Mouse (Mus musculus) kidney, postnatal 36 days (tissue): ENCODE measurements around the gene Thrb.
A peak's percentile ranks its signal among the peaks of the same experiment; 100 is the strongest.

Experiments
- DNase-seq, 2 experiments: peaks; one replicate each; pipeline ENCODE4 v3.0.0; 2021 to 2022; ENCODE audit warnings: mixed read lengths in 2 of 2

Gene Thrb

DNA sequence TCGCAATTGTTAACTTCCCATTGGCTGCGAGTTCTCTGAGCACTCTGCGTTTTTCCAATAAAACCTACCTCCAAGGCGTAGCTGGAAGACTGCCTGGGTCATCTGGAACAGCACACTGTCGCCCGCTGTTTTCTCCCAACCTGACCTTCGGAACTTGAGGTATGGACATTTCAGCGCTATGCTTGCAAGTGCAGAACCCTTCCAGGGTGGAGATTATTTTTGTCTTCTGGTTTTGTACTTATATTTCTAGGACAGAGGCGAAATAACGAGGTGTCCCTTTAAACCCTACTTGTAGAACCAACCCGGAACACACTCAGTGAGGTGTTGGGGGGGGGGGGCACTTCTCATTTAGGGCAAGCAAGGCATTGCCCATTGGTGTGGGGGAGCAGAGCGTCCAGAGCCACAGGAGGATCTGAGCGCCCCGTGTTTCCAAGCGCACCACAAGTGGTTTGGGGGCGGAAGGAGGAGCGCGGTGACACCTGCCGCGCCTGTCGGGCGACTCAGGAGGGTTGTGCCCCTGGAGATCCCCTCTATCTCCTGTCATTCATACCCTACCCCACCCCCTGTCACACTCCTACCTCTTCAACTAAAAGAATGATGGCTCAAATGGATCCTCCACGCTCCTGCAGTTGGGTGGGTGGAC lies at the start of gene Thrb:
Thrb (plus strand) TSS at position 576 of the 643 bp plus-strand sequence.
- peak; percentile 69 to 72 for DNase-seq

DNA sequence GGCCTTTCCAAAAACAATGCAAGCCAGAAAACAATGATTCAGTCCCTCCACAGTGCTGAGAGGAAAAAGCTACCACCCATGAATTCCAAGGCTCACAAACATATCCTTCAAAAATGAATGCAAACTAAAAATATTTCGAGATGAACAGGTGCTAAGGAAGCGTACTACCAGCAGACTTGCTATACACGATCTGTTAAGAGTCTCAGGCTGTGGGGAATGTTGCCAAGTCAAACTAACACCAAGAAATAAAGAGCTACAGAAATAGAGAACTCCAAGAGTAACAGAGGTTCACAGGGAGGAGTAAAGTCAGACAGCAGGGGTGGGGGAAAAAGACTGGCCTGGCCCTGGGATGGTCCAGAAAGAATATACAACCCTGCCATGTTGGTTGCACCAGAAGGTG lies 38.4 kb upstream of the Thrb start:
- DNase-seq = no peak

DNA sequence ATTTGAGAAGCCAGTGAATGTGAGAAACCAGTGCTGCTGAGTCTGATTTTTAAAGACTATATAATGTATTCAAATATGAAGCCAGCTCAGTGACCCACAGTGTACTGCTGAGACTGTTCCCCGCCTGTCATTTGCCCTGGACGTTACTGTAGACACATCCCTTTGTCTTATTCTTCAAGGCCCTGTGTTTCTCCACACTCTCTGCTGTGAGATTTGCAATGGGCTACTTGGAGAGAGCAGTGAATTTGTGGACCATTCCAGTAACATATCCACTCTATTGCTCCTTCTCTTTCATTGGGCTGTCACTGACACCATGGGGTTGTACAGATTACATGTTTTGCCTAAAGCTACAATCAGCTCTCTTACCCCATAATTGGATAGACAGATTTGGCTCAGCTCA lies 36.1 kb upstream of the Thrb start:
- DNase-seq = no peak

DNA sequence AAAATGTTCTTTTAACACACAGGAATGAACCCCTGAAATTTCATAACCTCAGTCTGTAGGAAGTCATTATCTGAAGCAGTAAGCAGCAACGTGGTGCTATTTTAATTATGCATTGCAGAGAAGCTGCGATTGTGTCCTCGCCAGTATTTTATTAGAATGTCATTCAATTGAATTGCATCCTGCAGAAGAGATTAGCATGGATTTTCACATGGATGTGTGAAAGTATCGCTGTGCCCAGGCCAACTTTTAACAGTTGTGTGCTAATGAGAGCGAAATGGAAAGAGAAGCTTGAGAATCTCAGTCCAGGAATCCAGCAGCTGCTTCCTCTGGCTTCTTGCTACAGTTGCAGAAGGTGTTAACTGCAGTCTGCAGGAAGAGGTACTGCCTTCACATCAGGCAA lies 30.8 kb upstream of the Thrb start:
- no peak for DNase-seq

DNA sequence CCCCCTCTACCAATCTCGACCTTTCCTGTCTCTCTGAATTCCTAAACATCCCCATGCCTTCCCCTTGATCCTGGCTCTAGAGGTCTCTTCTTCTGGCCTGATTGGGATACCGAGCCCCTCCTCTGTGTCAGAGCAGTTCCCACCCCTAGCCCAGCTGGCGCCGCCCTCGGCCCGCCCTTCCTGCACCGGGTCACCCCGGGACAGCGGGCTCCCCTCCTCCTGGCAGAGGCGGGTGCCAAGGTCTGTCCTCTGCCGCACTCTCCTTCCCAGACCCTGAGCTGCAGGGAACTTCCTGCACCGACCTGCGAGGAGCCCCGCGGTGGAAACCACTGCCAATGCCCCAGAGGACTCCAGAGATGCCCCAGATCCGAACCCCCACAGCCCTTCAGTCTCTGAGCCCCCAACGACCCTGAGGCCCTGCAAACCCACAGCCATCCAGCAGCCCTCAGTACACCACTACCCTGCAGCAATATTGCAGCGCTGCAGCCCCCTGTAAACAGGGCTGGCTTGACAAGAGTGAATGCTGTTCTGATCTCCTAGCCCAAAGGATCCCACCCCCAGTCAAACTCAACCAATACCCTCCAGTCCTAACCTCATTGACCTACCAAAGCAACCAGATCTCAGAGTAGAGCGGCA lies 27.1 kb upstream of the Thrb start:
- peak; percentile 87 to 91 for DNase-seq

DNA sequence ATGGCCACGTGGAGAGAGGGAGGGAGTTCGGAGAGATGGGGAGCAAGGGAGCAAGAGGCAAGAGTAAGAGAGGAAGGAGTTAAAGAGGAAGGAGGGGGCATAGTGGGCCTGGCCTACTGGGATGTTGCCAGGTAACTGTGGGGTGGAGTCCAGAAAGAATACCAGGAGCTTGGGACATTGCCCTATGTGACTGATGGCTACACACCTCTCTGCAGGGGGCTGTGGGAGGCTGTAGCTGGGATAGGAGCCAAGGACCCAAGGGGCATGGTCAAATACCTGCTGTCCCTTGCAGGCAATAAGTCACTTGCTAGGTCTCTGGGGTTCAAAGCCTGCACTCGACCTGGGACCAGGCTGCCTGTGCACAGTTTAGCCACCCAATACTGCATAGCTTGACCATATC lies 23.1 kb upstream of the Thrb start:
- peak; percentile 80 to 82 for DNase-seq

DNA sequence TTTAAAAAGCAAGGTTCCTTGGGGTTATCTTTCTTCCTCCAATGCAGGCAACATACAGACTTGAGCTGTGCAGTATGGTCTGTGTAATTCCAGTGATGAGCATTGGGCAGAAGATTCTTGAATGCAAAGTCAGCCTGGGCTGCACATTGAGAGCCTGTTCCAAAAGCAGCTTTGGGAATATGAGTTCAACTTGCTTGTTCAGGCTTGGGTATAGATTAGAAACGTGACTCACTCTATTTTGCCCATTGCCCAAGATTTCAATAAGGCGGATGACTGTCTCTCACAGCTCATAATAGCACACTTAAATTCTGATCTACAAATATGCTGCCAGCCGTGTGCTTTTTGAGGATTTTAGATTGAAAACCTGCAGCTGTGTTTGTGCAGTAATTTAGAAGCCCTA lies 18.3 kb upstream of the Thrb start:
- no peak for DNase-seq

DNA sequence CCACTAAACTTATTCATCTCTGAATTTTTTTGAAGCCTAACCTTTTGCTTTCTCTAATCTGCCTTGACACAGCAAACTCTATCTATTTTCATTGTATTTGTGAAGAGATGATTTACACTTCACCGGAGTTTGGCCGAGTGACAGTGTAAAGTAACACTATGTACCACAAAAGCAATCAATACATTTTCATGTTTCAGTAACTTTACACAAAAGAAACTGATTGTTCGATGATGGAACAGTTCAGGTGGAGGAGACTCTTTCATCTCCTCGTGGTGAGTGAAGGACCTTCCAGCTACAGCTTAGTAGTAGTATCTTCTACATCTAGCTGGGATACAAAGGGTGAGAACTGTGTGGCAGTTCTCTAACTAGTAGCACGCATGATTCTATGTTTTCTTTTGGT lies 5.0 kb upstream of the Thrb start:
- no peak for DNase-seq

DNA sequence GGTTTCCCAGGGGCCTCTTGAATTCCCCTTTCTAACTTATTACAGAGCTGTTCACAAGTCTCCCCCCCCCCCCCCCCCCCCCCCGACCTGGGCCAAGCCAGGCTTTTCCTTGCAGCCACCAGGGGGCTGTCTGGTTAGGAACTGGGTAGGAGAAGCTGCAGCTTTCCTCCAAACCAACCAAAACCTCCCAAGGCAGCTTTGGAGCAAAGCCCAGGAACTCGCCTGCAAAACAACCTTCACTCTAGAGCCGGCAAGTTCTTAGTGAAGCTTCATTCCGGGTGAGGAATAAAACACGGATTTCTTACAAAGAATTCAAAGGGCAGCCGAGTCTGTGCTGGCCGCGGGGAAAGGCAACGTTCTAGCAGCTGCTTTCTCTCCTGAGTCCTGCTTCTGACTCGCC lies 1.0 kb upstream of the Thrb start:
- peak; percentile 92 to 94 for DNase-seq

DNA sequence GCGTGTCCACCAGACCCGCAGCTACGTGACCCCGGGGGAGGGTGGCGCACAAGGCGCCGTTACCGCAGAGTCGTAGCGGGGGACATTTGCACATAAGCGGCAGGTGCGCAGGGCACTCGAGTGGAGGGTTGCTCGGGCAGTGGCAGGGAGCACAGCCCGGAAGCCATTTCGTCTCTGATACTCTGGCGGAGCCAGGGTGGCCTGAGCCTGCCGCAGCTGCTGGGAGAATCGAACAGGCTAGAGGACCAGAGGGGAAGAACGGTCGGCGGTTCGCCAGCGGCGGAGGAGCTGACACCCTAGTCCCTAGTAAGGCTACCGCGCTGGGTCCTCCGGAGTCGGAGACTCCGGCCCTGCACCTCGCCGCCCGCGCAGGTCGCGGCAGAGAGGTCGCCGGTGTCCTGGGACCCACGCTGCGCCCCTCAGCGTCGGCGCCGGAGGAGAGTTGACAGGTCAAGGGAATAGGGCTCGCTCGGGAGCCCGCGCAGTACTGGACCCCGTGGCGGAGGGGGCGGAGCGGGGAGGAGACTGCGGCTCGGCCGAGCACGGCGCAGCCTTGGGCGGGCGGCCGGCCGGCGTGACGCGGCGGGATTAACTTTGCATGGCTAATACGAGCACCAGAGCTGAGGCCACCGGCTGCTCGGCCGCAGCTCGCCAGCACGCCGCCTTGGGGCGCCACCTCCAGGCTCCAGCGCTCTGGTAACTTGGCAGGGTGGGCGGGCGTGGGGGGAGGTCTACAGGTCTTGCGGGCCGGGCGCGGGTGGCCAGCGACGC lies 453 bp downstream of the Thrb start:
- DNase-seq = peak; percentile 92 to 95

DNA sequence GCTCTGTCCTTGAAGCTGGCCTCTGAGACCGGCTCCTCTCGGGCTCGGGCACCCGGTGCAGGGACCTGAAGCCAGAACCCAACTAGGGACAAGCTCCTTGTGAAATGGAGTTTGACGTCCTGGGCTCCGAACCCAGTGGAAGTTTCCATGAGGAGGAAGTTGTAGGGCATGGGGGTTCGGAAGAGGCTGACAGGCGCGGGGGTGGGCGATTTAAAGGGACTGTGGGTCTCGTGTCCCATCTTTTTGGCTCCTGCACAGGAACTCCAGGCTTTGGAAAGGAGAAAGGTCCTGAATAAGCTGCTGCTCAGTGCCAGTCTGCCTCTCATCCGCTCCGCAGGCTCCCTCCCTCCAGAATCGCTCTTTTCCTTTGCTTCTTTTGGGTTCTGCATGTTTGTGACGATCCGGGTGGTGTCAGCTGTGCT lies 1.1 kb downstream of the Thrb start:
- no peak for DNase-seq

DNA sequence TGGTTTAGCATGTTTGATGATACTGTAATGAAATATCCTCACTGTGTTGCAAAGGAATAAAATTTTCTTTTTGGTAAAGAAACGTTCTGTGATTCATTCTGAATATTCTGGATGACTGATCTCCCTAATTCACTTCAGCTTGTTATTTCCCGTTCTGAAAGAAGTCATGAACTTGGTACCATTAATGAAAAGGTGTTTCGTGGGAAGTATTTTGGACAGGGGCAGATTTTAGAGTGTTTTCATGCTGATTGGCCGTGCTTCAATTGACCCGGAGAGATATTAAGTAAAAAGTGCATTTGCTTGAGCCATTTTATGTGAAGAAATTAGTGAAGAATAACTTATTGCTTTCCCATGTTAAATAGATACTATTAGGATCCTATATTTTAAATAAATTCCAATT lies 2.0 kb downstream of the Thrb start:
- DNase-seq = no peak

DNA sequence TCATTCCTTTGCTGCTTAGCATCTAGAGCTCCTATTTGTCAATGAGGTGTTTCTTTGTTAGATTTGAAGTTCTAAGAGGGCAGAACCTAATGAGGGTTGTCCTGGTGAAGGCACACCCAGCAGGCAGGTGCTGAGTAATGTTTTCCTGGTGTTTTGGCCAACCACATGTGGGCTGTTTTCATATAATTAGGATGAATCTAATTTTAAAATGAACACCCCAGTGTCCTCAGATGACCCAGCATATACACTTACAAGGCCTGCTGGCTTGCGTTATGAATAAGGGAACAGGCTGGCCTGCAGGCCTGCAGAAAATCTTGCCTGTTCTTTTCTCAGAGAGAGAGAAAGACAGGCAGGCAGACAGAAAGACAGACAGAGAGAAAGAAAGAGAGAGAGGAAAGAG lies 14.3 kb downstream of the Thrb start:
- no peak for DNase-seq

DNA sequence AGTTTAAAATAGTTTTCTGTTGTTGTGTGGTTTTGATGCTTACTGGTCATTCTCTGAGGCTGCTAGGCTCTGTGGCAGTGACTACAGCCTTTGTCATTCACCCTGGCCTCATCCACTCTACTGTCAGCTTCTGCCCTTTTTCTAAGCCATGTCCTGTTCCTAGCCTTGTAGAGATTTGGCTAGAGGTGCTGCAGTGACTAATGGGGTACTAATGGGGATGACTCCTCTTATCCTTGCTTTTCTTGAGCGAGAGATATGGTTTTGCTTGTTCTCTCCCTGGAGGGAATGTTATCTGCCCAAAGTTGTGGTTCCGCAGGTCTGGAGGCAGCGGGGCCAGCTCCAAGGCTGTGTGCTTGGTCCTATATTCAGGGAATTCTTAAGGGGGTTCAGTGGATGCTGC lies 15.2 kb downstream of the Thrb start:
- no peak for DNase-seq

DNA sequence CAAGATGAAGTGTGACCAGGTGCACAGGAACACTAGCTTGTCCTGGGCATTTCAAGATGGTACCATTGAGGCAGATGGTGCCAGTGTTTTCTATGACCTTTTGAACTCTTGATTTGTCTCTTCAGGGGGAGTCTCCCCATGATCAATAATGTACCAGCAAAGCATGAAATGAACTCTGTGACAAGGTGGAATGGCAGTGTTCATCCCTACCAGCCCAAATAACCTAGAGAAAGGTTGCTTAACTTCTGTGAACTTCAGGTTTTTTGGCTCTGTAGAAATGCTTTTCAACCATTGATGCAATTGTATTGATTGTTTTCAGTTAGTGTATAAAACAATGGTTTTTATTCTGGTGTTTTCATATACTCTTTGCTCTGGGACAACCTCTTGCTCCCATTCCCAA lies 21.4 kb downstream of the Thrb start:
- DNase-seq = no peak

DNA sequence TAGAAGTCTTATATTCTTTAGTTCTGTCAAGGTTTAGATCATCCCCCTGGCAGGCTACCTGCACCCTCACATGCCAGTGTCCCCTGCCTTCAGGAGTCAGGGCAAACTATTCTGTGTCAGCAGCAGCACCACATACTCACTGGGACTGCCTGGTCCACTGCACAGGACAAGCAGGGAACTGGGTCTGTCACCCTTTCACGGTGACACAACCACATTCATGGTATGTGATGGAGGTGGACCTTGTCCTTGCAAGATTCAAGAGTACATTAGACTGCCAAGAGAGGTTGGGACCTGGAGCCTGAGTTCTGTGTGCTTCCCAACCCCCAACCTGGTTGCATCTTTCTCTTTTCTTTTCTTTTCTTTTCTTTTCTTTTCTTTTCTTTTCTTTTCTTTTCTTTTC lies 24.8 kb downstream of the Thrb start:
- peak; percentile 26 to 43 for DNase-seq

DNA sequence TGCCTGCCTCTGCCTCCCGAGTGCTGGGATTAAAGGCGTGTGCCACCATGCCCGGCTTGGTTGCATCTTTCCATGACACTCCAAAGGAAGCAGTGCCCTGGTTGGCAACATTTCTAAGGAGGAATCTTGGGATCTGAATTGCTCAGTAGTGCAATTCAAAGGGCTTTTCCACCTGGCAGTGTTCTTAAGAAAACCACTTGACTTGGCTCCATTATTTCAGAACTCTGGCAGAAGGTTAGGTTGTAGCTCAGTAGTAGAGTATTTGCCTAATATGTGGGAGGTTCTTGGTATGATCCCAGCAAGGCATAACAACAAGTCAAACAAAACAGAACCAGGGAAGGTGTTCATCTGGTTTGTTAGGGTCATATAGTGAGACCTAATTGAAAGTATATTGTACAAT lies 25.4 kb downstream of the Thrb start:
- DNase-seq = peak in 1 of 2 experiments; percentile 29

DNA sequence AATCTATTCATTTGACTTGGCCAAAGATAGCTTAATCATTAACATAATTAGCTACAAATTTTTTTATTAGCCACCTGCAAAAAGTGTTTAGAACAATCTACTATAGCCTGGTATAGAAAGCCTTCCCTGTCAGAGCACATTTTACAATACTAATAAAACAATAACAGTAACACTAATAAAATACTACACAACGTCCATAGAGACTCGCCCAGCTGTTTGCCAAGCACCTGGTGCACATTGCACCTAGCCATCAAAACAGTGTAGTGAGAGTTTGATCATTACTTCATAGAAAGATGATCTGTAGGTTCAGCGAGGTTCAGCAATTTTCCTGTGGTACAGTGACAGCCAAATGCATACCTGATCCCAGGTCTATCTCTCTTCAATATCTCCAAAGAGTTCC lies 26.9 kb downstream of the Thrb start:
- no peak for DNase-seq

DNA sequence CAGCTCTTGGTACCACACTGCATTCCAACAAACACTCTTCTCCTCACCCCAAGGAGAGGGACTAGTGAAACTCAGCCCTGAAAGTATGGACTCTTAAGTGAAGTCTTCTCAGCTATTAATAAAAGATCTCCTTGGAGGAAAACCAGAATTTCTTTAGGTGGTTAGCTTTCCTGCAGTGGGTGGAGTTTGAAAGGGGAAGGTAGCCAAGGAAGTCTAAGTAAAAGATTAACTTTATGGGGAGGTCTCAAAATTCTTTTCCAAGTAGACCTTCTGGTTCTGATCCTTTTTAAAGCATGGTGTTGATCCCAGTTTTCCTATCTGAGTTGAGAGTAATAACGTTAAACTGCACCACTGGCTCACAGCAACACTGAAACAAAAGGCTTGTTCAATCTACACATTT lies 31.2 kb downstream of the Thrb start:
- DNase-seq = peak in 1 of 2 experiments; percentile 55

DNA sequence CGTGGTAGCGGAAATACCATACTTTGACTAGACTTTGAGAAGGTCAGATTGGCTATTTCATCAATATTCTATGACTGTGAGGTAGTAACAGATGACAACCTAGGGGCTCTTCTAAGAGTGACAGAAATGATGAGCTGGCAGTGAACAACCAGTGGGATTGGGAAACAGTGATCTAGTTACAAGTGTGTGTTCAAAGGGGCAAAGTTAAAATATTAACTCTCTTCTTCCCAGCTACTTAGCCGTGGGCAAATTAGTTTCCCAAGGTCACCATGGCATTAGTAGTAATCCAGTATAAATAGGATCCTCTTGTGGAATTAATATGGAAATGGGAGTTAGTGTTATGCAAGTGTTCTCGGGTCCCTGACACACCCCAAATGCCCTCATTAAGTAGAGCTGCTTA lies 35.5 kb downstream of the Thrb start:
- peak in 1 of 2 experiments; percentile 38 for DNase-seq

DNA sequence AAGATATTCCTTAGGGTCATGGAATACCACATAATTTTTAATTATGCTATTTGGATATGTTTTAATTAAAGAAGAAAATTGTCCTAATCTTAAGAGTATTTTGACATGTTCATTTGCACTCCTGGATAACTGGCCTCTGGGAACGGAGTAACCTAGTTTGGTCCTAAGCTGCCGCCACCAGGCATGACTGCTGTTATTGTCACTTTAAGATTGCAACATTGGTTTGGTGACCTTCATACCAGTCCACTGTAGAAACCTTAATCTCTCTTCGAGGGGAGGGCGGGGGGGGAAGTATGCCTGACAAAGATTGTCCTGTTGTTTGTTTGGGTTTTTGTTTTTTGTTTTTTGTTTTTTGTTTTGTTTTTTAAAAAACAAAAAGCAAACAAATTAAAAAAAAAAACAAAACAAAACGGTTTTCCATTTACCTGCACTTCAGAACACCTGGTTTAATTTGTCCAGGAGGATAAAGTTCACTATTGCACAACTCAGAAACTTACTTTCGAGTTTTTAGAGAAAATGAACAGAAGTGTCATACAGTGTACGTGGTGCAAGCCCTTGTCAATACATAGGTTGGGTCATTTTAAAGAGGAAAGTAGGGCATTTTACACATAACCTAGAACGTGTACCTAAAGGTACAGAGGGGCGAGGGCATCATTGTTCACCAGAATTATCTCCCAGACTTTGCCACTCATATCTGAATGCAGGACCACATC lies 38.0 kb downstream of the Thrb start:
- peak in 1 of 2 experiments; percentile 51 for DNase-seq

DNA sequence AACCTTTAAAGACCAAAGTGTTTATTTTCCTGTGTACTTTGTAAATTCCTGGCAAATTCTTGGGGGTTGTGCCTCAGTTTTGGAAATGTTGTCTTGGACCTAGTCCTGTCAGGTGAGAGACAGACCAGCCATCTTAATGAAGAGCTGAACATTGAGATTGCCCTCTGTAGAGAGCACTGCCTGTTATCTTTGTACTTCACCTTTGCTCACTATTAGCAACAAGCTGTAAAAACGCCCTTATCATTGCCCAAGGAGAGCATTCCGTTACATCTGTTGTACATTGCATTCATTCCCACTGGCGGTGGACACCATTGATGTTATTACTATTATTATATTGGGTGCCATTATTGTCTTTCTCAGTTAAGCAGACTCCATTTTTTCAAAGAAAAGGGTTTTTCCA lies 40.2 kb downstream of the Thrb start:
- no peak for DNase-seq

DNA sequence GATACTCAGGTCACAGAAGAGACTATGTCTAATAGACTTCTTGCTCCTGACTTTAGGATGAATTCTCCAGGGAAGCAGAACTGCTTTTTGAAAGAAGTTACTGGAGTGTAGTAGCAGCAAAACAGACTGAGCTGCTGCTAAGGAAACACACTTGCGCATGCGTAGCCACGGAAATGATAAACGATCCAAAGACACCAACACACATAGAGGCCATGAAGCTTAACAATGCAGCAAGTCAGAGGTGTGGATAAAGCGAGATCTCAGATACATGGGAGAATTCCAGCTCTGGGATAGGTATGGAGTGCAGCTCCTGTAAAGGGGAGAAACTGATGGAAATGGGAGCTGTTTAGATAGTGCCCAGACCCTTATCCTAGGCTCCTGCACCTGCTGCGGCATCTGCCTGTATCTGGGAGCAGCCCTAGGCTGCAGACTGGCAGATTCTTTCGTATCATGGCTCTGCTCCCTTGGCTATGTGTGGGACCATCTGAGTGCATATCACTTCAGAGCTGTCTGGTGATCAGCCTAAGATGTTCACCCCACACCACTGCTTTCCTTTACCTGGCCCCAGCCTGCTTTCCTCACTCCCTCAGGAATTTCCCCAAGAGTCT lies 53.3 kb downstream of the Thrb start:
- no peak for DNase-seq
